Mouse (Mus musculus): ENCODE measurements around the gene Trank1. TPM values are rescaled to one million over a fixed set of nuclear protein-coding genes. Genes with fewer than 3 reads are reported as not detected.
A peak's percentile ranks its signal among the peaks of the same experiment; 100 is the strongest.

Trank1 gene
- total RNA-seq, 2 experiments from 2014 or later, result 222 to 227 TPM

- intact Hi-C loops (cut with DNase I), result no loop called here
- DNase-seq (ENCODE audit: low spot score in 2 of 2), result no peak
Observed at GRCm38 (mm10) chr9:111296433-111296832, 15.1 kb upstream of the Trank1 start.

- intact Hi-C loops (cut with DNase I), result no loop called here
Observed at GRCm38 (mm10) chr9:111298606-111299005, 12.9 kb upstream of the Trank1 start.

GRCm38 (mm10) chr9:111302196-111302831 is 9.2 kb upstream of the Trank1 start:
- DNase-seq (ENCODE audit: low spot score in 2 of 2), result peak in 1 of 2 experiments; percentile 48
- intact Hi-C loops (cut with DNase I), result no loop called here

More at GRCm38 (mm10) chr9:111298606-111299005, 12.9 kb upstream of the Trank1 start:
- DNase-seq (ENCODE audit: low spot score in 2 of 2), result no peak

- no peak for DNase-seq (ENCODE audit: low spot score in 2 of 2)
- intact Hi-C loops (cut with DNase I), result no loop called here
Observed at GRCm38 (mm10) chr9:111304036-111304435, 7.5 kb upstream of the Trank1 start.

- intact Hi-C loops (cut with DNase I), result no loop called here
- no peak for DNase-seq (ENCODE audit: low spot score in 2 of 2)
Observed at GRCm38 (mm10) chr9:111306142-111306541, 5.4 kb upstream of the Trank1 start.

- intact Hi-C loops (cut with DNase I), result loop anchor here (2.0 kb wide), 1 partner anchor 21 kb away; no protein-coding TSS in a partner anchor
Observed at GRCm38 (mm10) chr9:111311843-111312441, 403 bp downstream of the Trank1 start.

GRCm38 (mm10) chr9:111312442-111313141 is 1.1 kb downstream of the Trank1 start:
- intact Hi-C loops (cut with DNase I), result no loop called here

More at GRCm38 (mm10) chr9:111311843-111312441, 403 bp downstream of the Trank1 start:
- DNase-seq (ENCODE audit: low spot score in 2 of 2), result no peak

GRCm38 (mm10) chr9:111313299-111313698 is 1.8 kb downstream of the Trank1 start:
- DNase-seq (ENCODE audit: low spot score in 2 of 2), result peak in 1 of 2 experiments; percentile 78
- intact Hi-C loops (cut with DNase I), result no loop called here

More at GRCm38 (mm10) chr9:111312442-111313141, 1.1 kb downstream of the Trank1 start:
- DNase-seq (ENCODE audit: low spot score in 2 of 2), result no peak

GRCm38 (mm10) chr9:111313793-111314192 is 2.3 kb downstream of the Trank1 start:
- DNase-seq (ENCODE audit: low spot score in 2 of 2), result no peak
- intact Hi-C loops (cut with DNase I), result no loop called here

- DNase-seq (ENCODE audit: low spot score in 2 of 2), result peak; percentile 72 to 76
- intact Hi-C loops (cut with DNase I), result no loop called here
Observed at GRCm38 (mm10) chr9:111314219-111314618, 2.7 kb downstream of the Trank1 start.

GRCm38 (mm10) chr9:111320912-111321311 is 9.4 kb downstream of the Trank1 start:
- no peak for DNase-seq (ENCODE audit: low spot score in 2 of 2)

GRCm38 (mm10) chr9:111324881-111325280 is 13.3 kb downstream of the Trank1 start:
- no peak for DNase-seq (ENCODE audit: low spot score in 2 of 2)
- intact Hi-C loops (cut with DNase I), result no loop called here

More at GRCm38 (mm10) chr9:111320912-111321311, 9.4 kb downstream of the Trank1 start:
- intact Hi-C loops (cut with DNase I), result no loop called here

GRCm38 (mm10) chr9:111329881-111330280 is 18.3 kb downstream of the Trank1 start:
- intact Hi-C loops (cut with DNase I), result no loop called here
- DNase-seq (ENCODE audit: low spot score in 2 of 2), result no peak

GRCm38 (mm10) chr9:111333790-111334189 is 22.3 kb downstream of the Trank1 start:
- intact Hi-C loops (cut with DNase I), result no loop called here

GRCm38 (mm10) chr9:111334555-111335164 is 23.1 kb downstream of the Trank1 start:
- intact Hi-C loops (cut with DNase I), result no loop called here
- DNase-seq (ENCODE audit: low spot score in 2 of 2), result no peak

More at GRCm38 (mm10) chr9:111333790-111334189, 22.3 kb downstream of the Trank1 start:
- no peak for DNase-seq (ENCODE audit: low spot score in 2 of 2)

- DNase-seq (ENCODE audit: low spot score in 2 of 2), result no peak
- intact Hi-C loops (cut with DNase I), result no loop called here
Observed at GRCm38 (mm10) chr9:111351233-111351632, 39.7 kb downstream of the Trank1 start.

- intact Hi-C loops (cut with DNase I), result no loop called here
- DNase-seq (ENCODE audit: low spot score in 2 of 2), result peak in 1 of 2 experiments; percentile 41
Observed at GRCm38 (mm10) chr9:111351641-111352040, 40.1 kb downstream of the Trank1 start.

GRCm38 (mm10) chr9:111352646-111353045 is 41.1 kb downstream of the Trank1 start:
- DNase-seq (ENCODE audit: low spot score in 2 of 2), result no peak
- intact Hi-C loops (cut with DNase I), result no loop called here

- intact Hi-C loops (cut with DNase I), result no loop called here
- DNase-seq (ENCODE audit: low spot score in 2 of 2), result no peak
Observed at GRCm38 (mm10) chr9:111355041-111355440, 43.5 kb downstream of the Trank1 start.

GRCm38 (mm10) chr9:111356386-111356785 is 44.8 kb downstream of the Trank1 start:
- intact Hi-C loops (cut with DNase I), result loop anchor here (2.0 kb wide), 1 partner anchor 122 kb away; no protein-coding TSS in a partner anchor
- no peak for DNase-seq (ENCODE audit: low spot score in 2 of 2)
